Mouse (Mus musculus): ENCODE data around the gene Hid1.

DNA sequence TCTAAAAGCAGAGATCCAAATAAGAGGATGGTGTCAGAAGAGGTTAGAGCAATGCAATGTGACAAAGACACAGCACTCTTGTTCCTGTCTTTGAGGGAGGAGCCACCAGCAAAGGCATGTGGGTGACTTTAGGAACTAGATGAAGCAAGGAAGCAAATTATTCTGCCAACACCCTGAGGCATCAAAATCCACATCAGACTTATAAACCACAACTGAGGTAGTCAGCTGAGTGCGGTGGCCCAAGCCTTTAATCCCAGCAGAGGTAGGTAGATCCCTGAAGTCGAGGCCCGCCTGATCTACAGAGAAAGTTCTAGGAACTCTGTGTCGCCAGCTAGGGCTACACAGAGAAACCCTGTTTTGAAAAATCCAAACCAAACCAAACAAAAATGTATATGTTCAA lies 9.7 kb upstream of the Hid1 start:
- no peak for TF ChIP-seq CTCF (IDR thresholded peaks at IDR 0.05; ENCODE audit: low read depth, low read length)
- TF ChIP-seq POLR2A (IDR thresholded peaks at IDR 0.05; ENCODE audit: borderline replicate concordance, low read depth, low read length), result no peak
